Mouse (Mus musculus): ENCODE measurements around the gene Fbln1. TPM values are rescaled to one million over a fixed set of nuclear protein-coding genes. Genes with fewer than 3 reads are reported as not detected.

The Fbln1 gene
- polyA plus RNA-seq, 1 experiment, result 10.9 TPM

DNA sequence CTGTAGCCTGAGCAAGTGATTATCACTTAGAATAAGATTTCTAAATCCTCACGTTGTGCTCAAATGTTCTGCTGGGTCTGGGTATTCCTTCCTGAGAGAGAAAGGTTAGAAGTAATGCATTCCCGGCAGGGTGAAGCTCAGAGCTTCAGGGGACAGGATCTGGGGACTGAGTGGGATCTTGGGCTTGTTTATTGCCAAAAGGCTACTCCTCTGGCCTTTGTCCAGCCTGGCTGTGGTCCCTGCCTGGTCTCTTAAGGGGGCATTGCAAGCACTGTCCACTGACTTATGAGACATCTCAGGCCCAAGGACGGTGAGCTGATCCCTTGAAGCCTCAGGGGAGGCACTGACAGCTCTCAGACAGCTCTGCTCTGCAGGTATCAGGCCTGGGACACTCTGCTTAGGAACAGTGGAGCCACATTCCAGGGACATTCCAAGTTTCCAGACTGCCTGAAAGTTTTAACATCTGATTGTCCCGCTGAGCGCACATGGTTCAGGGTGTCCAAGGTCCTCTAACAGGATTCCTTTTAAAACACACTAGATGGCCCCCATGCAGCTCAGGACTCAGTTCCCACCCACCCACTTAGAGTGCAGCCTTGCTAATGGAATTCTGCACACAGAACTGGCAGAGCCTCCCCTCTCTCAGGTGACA, 13.0 kb downstream of the Fbln1 start:
- no peaks in the 10 kb centered on the region for H3K4me1 ChIP-seq (ENCODE audit: control insufficient read depth, insufficient read depth, low read length)
- no peak for TF ChIP-seq CTCF (IDR thresholded peaks at IDR 0.05; ENCODE audit: extremely low read depth, insufficient read depth, low read length)
- TF ChIP-seq POLR2A (IDR thresholded peaks at IDR 0.05; ENCODE audit: extremely low read depth, insufficient read depth, low read length), result no peak

DNA sequence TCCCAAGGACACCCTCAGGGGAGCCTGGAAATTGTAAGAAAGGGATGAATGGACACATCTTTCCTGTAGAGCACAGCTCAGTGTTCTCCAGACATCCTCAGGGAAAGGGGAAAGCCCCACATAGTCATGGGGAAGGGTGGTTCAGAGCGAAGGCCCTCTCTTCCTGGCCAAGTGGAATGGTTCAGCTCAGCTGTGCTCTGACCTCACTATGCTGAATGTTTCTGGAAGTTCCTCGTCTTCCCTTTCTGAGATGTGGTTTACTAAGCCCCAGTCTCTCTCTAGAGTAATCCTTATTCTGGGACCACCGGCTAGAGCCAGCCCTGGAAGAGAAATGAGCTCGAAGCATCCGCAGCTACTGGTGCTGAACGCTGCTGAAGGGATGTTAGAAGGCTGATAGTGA, 14.6 kb downstream of the Fbln1 start:
- TF ChIP-seq POLR2A (IDR thresholded peaks at IDR 0.05; ENCODE audit: extremely low read depth, insufficient read depth, low read length) (no peak), CTCF (IDR thresholded peaks at IDR 0.05; ENCODE audit: extremely low read depth, insufficient read depth, low read length) (no peak)
- no peaks in the 10 kb centered on the region for H3K4me1 ChIP-seq (ENCODE audit: control insufficient read depth, insufficient read depth, low read length)
- no peak overlapping the region for H3K4me3 ChIP-seq (ENCODE audit: insufficient read depth, low read length)
- H3K27ac ChIP-seq (ENCODE audit: insufficient read depth, low read length), result no peak overlapping the region

More for the DNA sequence above, 13.0 kb downstream of the Fbln1 start:
- Histone ChIP-seq H3K27ac (ENCODE audit: insufficient read depth, low read length) (no peak overlapping the region), H3K4me3 (ENCODE audit: insufficient read depth, low read length) (no peak overlapping the region)

DNA sequence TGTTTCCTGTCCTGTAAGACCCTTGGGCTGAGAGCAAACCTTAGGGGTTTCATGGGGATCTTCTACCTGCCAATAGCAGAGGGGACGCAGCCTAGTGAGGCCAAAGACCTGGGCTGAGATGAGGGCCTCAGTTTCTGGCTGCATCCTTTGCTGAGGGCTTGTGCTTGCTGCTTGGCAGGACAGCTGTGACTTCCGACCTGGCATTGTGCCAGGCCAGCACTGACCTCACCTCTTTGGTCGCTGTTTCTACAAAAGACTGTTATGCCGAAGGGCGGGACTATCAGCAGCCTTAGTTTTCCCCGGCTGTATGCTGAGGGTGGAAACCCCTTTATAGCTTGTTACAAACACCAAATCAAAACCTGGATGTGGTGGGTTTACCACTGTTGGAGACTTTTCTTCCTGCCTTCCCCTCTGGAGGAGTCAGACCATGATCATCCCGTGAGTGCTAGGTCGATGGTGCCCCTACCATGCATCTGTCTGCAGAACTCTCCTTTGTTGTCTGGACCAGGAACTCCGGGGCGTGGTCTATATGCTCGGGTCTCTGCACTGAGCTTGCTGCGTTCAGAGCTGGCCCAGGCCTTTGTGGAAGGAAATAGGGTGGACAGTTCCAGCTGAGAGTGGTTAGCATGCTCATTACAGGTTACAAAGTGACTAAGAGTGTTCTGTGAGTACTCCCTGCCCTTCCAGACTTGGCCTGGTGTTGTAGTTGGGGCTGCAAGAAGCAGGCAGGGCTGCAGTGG, 15.5 kb downstream of the Fbln1 start:
- TF ChIP-seq POLR2A (IDR thresholded peaks at IDR 0.05; ENCODE audit: extremely low read depth, insufficient read depth, low read length) (no peak), CTCF (IDR thresholded peaks at IDR 0.05; ENCODE audit: extremely low read depth, insufficient read depth, low read length) (no peak)
- no peaks in the 10 kb centered on the region for H3K4me1 ChIP-seq (ENCODE audit: control insufficient read depth, insufficient read depth, low read length)
- H3K27ac ChIP-seq (ENCODE audit: insufficient read depth, low read length), result no peak overlapping the region
- H3K4me3 ChIP-seq (ENCODE audit: insufficient read depth, low read length), result no peak overlapping the region

DNA sequence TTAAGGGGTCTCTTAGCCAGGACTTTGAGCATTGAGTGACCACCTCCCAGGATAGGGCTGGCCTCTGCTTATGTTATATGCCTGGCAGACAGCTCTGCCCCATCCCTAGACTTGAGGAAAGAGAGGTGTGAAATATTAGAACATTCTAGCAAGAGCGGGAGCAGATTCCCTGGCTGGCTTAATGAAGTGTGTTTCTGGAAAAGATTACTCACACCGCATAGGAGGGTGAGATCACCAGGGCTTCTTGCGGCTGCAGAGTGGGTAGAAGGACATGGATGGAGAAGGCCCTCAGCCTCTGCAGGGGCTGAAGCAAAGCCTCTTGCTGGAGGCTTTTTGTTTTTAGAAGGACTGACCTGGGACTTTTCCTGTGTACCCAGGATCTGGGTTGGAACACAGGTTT, 19.9 kb downstream of the Fbln1 start:
- Histone ChIP-seq H3K4me1 (ENCODE audit: control insufficient read depth, insufficient read depth, low read length) (no peaks in the 10 kb centered on the region), H3K27ac (ENCODE audit: insufficient read depth, low read length) (no peak overlapping the region), H3K4me3 (ENCODE audit: insufficient read depth, low read length) (no peak overlapping the region)
- no peak for TF ChIP-seq POLR2A (IDR thresholded peaks at IDR 0.05; ENCODE audit: extremely low read depth, insufficient read depth, low read length)
- TF ChIP-seq CTCF (IDR thresholded peaks at IDR 0.05; ENCODE audit: extremely low read depth, insufficient read depth, low read length), result no peak

DNA sequence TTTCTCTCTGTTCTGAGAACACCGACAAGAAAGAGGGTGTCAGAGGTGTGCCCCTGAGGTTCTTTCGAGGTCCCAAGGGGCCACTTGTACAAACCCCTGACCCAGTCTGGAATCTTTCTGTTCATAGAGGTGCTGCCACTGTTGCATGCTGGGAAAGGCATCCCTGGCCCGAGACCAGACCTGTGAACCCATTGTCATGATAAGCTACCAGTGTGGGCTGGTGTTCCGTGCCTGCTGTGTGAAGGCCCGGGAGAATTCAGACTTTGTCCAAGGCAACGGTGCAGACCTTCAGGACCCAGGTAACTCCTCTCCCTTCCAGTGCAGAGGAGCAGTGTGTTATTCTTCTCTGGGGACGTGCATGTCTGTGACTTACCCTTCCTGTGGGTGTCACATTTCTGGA, 21.1 kb downstream of the Fbln1 start:
- H3K4me3 ChIP-seq (ENCODE audit: insufficient read depth, low read length), result no peak overlapping the region
- H3K4me1 ChIP-seq (ENCODE audit: control insufficient read depth, insufficient read depth, low read length), result no peaks in the 10 kb centered on the region
- TF ChIP-seq CTCF (IDR thresholded peaks at IDR 0.05; ENCODE audit: extremely low read depth, insufficient read depth, low read length) (no peak), POLR2A (IDR thresholded peaks at IDR 0.05; ENCODE audit: extremely low read depth, insufficient read depth, low read length) (no peak)
- no peak overlapping the region for H3K27ac ChIP-seq (ENCODE audit: insufficient read depth, low read length)

DNA sequence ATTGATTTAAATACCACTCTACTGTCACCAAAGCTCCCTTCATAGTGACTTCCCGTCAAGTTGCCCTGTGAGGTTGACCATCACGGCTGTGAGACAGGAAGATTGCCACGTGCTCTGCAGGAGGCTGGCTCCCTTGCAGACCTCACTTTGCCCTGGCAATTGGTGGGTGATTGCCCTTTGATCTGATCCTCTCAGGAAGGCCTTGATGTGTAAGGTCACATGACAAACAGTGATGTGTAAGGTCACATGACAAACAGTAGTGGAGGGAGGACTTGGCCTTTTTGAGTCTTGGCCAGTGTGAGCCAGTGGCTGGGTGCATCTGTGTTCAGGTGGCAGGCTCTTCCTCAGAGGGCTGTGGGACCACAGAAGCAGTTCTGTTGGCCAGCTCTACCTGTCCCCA, 22.8 kb downstream of the Fbln1 start:
- Histone ChIP-seq H3K27ac (ENCODE audit: insufficient read depth, low read length) (no peak overlapping the region), H3K4me3 (ENCODE audit: insufficient read depth, low read length) (no peak overlapping the region), H3K4me1 (ENCODE audit: control insufficient read depth, insufficient read depth, low read length) (no peaks in the 10 kb centered on the region)
- TF ChIP-seq CTCF (IDR thresholded peaks at IDR 0.05; ENCODE audit: extremely low read depth, insufficient read depth, low read length) (no peak), POLR2A (IDR thresholded peaks at IDR 0.05; ENCODE audit: extremely low read depth, insufficient read depth, low read length) (no peak)

DNA sequence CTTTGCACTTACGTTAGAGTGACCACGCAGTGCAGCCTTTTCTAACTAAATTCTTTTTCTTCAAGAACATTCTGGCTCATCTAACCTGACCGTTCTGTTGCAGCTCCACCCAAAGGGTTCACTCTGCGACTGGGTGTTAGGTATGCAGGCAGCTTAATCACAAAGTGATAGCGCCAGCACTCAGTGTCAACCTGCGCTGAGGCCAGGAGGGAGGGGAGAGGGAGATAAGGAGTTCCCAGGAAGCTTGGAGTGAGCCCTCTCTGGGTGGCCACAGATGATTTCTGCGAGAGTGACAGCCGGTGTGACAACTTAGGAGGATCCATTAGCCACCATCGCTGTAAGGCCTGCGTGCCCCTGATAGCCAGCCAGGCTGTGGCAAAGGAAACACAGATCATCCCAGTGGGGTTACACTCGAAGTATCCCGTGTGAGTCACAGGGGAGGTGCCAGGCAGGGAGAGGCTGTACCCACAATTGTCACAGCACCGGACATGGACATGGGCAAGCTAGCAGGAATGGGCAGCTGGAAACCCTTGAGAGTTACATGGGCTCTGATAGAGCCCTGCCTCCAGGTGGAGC, 24.3 kb downstream of the Fbln1 start:
- no peak overlapping the region for H3K4me3 ChIP-seq (ENCODE audit: insufficient read depth, low read length)
- no peak overlapping the region for H3K27ac ChIP-seq (ENCODE audit: insufficient read depth, low read length)
- no peak for TF ChIP-seq POLR2A (IDR thresholded peaks at IDR 0.05; ENCODE audit: extremely low read depth, insufficient read depth, low read length)
- no peak for TF ChIP-seq CTCF (IDR thresholded peaks at IDR 0.05; ENCODE audit: extremely low read depth, insufficient read depth, low read length)
- H3K4me1 ChIP-seq (ENCODE audit: control insufficient read depth, insufficient read depth, low read length), result no peaks in the 10 kb centered on the region

DNA sequence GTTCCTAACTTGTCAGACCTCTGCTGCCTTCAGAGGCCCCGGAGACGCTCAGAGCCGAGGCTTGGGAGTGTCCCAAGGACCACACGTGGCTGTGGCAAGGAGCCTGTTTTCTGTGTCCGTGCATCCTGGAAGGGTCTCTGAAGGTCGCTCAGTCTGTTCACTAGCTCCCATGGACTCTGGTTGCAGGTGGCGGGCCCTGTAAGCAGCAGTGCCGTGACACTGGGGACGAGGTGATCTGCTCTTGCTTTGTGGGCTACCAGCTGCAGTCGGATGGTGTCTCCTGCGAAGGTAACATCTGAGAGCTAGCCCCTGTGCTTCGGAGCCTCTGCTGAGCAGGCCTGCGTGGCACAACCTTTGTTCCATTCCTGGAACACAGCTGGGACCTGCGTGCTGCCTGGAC, 24.9 kb downstream of the Fbln1 start:
- no peak overlapping the region for H3K27ac ChIP-seq (ENCODE audit: insufficient read depth, low read length)
- no peaks in the 10 kb centered on the region for H3K4me1 ChIP-seq (ENCODE audit: control insufficient read depth, insufficient read depth, low read length)
- TF ChIP-seq POLR2A (IDR thresholded peaks at IDR 0.05; ENCODE audit: extremely low read depth, insufficient read depth, low read length) (no peak), CTCF (IDR thresholded peaks at IDR 0.05; ENCODE audit: extremely low read depth, insufficient read depth, low read length) (no peak)
- H3K4me3 ChIP-seq (ENCODE audit: insufficient read depth, low read length), result no peak overlapping the region

DNA sequence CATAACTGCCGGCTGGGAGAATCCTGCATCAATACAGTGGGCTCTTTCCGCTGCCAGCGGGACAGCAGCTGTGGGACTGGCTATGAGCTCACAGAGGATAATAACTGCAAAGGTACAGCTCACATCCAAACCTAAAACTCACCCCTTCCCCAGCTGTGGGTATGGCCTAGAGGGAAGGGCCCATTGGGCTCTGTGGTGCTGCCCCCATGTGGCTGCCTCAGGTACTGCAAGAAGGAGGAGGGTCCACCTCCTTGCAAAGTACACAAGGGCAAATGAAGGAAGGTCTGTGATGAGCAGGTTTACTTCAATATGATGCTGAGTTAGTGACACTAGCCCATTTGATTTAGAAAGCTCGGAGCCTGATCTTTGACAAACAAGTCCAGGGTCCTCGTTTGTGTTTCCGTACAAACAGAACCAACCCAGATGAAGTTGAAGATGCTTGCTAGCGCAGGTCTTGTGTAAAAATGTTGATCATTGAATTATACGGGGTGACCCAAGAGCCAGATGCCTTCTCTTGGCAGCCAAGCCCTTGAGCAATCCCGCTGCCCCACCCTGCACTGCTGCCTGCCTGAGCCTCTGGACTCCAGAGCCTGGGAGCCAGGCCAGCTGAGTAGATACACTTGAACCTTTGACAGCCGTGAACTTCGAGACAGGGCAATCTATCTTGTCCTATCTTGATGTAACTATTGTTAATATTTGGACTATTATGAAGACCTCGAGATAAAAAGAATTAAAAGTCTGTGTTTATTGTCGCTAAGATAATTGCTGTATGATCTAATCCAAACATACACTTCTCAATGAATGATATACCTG, 25.9 kb downstream of the Fbln1 start:
- TF ChIP-seq POLR2A (IDR thresholded peaks at IDR 0.05; ENCODE audit: extremely low read depth, insufficient read depth, low read length) (no peak), CTCF (IDR thresholded peaks at IDR 0.05; ENCODE audit: extremely low read depth, insufficient read depth, low read length) (peak; percentile 64)
- no peaks in the 10 kb centered on the region for H3K4me1 ChIP-seq (ENCODE audit: control insufficient read depth, insufficient read depth, low read length)
- no peak overlapping the region for H3K27ac ChIP-seq (ENCODE audit: insufficient read depth, low read length)
- H3K4me3 ChIP-seq (ENCODE audit: insufficient read depth, low read length), result no peak overlapping the region

All from cortical plate, adult 2 months (tissue).